Mouse (Mus musculus): ENCODE data around the gene Arl2bp.

DNA sequence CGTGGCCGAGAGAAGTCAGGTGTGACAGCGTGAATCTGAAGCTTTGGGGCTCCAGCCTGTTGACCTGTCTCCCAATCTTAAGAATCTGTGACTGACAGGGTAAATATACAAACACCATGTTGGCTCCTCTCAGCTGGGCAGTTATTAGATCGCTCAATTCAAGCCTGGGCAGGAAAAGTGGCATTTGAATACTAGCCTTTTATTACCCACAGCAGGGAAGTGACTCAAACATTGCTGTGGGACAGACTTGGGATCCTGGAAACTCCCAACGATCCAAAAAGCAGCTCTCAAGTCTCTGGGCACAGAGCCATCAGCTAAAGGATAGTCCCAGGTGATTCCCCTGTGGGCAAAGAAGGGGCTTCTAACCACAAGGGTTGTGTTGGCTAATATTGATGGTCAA, 48.2 kb downstream of the Arl2bp start:
- TF ChIP-seq EP300 (IDR thresholded peaks at IDR 0.05; ENCODE audit: low read depth) (no peak), CTCF (IDR thresholded peaks at IDR 0.05; ENCODE audit: low read depth) (no peak)
